Mouse (Mus musculus): ENCODE data around the gene Wipf3. TPM values are rescaled to one million over a fixed set of nuclear protein-coding genes. Genes with fewer than 3 reads are reported as not detected.
A peak's percentile ranks its signal among the peaks of the same experiment; 100 is the strongest.

Gene Wipf3
- polyA plus RNA-seq, 1 experiment from 2014 or later, result 1.4 TPM

DNA sequence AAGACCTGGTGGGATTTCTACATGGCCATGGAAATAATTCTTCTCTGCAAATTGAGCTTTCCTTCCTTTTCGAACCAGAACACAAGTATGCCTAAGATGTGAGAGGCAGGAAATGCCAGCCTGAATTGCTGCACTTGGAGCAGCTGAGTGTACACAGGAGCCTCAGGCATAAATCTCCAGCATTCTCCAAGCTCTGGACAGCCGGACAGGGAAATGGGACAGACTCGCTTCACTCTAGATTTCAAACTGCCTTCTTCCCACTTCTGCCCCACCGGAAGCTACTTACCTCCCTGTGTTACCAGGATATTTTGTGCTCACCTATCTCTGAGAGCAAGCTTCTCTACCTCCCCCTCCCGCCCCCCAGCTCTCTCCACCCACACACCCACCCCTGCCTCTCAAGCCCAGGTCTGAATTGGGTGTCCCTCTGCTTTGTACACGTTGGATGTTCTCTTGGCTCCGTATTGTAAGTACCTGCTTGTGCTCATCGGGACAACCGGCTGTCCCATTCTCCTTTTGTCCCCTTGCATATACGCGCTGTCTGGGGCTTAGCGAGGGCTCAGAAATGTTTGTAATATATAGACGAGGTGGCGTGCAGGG, 455 bp upstream of the Wipf3 start:
- no peak for TF ChIP-seq CTCF (IDR thresholded peaks at IDR 0.05; ENCODE audit: low read depth)
- ATAC-seq (replicated peaks; ENCODE audit: low FRiP score, low read depth), result no peak

DNA sequence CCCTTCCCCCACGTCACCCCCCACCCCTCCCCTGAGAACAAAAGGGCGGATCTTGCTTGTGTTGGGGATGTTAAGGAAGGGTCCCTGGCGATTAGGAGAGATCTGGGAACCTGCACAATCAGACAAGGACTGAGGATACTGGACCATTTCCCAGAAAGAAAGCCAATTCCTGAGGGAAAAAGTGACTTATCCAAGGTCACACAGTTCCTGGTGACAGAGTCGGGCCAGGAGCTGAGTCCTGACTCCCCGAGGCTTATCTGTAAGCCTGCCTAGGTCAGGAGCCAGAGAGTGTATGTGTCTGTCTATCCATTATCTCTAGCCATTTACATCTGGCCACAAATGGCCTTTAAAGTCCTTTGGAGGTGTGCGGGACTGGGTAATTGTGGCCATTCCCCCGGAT, 818 bp downstream of the Wipf3 start:
- peaks cover 5% of the 10 kb centered on the region; the same call in 1 of the 2 replicates for H3K4me1 ChIP-seq (replicated peaks; ENCODE audit: insufficient read depth, low read length)
- no peak for TF ChIP-seq CTCF (IDR thresholded peaks at IDR 0.05; ENCODE audit: low read depth)
- WGBS, result 36% methylated on average over 7 of the region's 7 CpGs

More for the DNA sequence above, 455 bp upstream of the Wipf3 start:
- peak overlapping the region; percentile 51 for H3K4me3 ChIP-seq (replicated peaks; ENCODE audit: low read depth, low read length)
- peak overlapping the region; percentile 90 for H3K4me2 ChIP-seq (ENCODE audit: low read length)
- no peaks in the 10 kb centered on the region for H3K9me3 ChIP-seq (replicated peaks; ENCODE audit: low read length)
- H3K36me3 ChIP-seq (ENCODE audit: insufficient read depth, low read length), result no peaks in the 10 kb centered on the region
- no peak overlapping the region for H3K27ac ChIP-seq
- peaks cover 13% of the 10 kb centered on the region; the same call in 1 of the 2 replicates for H3K27me3 ChIP-seq (ENCODE audit: insufficient read depth, low read length)
- H3K4me1 ChIP-seq (replicated peaks; ENCODE audit: insufficient read depth, low read length), result peaks cover 5% of the 10 kb centered on the region; the same call in 1 of the 2 replicates
- DNase-seq (ENCODE audit: low spot score), result no peak
- WGBS, result 2% methylated on average over 13 of the region's 14 CpGs
- 0 out of 2 replicates have a peak overlapping the region, but pooled peaks have one; percentile 56 for H3K9ac ChIP-seq (ENCODE audit: low read depth, low read length)

DNA sequence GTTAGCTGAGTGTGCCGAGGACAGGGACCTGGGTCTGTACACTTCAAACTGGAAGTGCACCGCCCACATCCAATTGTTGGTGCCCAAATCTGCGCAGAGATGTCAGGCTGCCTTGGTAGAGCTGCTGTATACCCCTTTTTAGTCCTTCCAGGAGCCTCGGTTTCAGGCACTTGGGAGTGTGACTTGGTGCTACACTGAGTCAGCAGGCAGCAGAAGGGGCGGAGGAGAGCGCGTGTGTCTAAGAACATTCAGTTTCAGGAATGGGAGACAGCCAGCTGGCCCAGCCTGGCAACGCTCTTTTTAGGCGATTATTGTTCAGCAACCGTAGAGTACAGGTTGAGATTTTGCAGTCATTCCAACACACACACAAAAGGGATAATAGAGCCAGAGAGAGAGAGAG, 2.4 kb downstream of the Wipf3 start:
- H3K4me2 ChIP-seq (ENCODE audit: low read length), result no peak overlapping the region
- no peak overlapping the region for H3K27ac ChIP-seq
- H3K36me3 ChIP-seq (ENCODE audit: insufficient read depth, low read length), result no peaks in the 10 kb centered on the region
- H3K9me3 ChIP-seq (replicated peaks; ENCODE audit: low read length), result no peaks in the 10 kb centered on the region
- DNase-seq (ENCODE audit: low spot score), result no peak
- no peak for ATAC-seq (replicated peaks; ENCODE audit: low FRiP score, low read depth)
- H3K4me1 ChIP-seq (replicated peaks; ENCODE audit: insufficient read depth, low read length), result peaks cover 5% of the 10 kb centered on the region; the same call in 1 of the 2 replicates
- no peak for TF ChIP-seq CTCF (IDR thresholded peaks at IDR 0.05; ENCODE audit: low read depth)
- 76% methylated on average over 10 of the region's 10 CpGs for WGBS
- H3K27me3 ChIP-seq (ENCODE audit: insufficient read depth, low read length), result peaks cover 13% of the 10 kb centered on the region; the same call in 1 of the 2 replicates
- H3K9ac ChIP-seq (ENCODE audit: low read depth, low read length), result no peak overlapping the region
- no peak overlapping the region for H3K4me3 ChIP-seq (replicated peaks; ENCODE audit: low read depth, low read length)

More for the DNA sequence above, 818 bp downstream of the Wipf3 start:
- Histone ChIP-seq H3K27ac (no peak overlapping the region), H3K27me3 (ENCODE audit: insufficient read depth, low read length) (peaks cover 13% of the 10 kb centered on the region; the same call in 1 of the 2 replicates), H3K36me3 (ENCODE audit: insufficient read depth, low read length) (no peaks in the 10 kb centered on the region), H3K9me3 (replicated peaks; ENCODE audit: low read length) (no peaks in the 10 kb centered on the region), H3K4me3 (replicated peaks; ENCODE audit: low read depth, low read length) (peak overlapping the region; percentile 51), H3K9ac (ENCODE audit: low read depth, low read length) (peak overlapping the region; percentile 56; the same call in 1 of the 2 replicates), H3K4me2 (ENCODE audit: low read length) (peak overlapping the region; percentile 90)
- ATAC-seq (replicated peaks; ENCODE audit: low FRiP score, low read depth) (no peak), DNase-seq (ENCODE audit: low spot score) (no peak)

DNA sequence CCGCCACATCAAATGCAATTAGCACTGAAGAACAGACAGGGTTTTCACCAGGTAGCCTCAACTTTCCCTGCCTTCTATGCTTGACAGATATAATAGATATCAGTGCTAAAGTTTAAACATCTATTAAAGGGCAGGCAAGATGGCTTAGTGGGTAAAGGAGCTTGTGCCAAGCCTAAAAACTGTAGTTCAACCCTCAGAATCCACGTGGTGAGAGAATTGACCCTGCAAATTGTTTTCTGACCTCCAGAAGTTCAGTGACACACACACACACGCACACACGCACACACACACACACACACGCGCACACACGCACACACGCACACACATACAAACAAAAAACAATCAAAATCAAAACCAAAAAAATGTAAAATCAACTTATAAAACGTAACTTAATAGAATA, 2.8 kb downstream of the Wipf3 start:
- TF ChIP-seq CTCF (IDR thresholded peaks at IDR 0.05; ENCODE audit: low read depth), result no peak
- no peak for DNase-seq (ENCODE audit: low spot score)
- Histone ChIP-seq H3K36me3 (ENCODE audit: insufficient read depth, low read length) (no peaks in the 10 kb centered on the region), H3K9me3 (replicated peaks; ENCODE audit: low read length) (no peaks in the 10 kb centered on the region), H3K9ac (ENCODE audit: low read depth, low read length) (no peak overlapping the region), H3K4me3 (replicated peaks; ENCODE audit: low read depth, low read length) (no peak overlapping the region), H3K27me3 (ENCODE audit: insufficient read depth, low read length) (peaks cover 13% of the 10 kb centered on the region; the same call in 1 of the 2 replicates), H3K4me1 (replicated peaks; ENCODE audit: insufficient read depth, low read length) (peaks cover 5% of the 10 kb centered on the region; the same call in 1 of the 2 replicates), H3K27ac (no peak overlapping the region), H3K4me2 (ENCODE audit: low read length) (no peak overlapping the region)
- ATAC-seq (replicated peaks; ENCODE audit: low FRiP score, low read depth), result no peak
- 87% methylated on average over 9 of the region's 9 CpGs for WGBS

DNA sequence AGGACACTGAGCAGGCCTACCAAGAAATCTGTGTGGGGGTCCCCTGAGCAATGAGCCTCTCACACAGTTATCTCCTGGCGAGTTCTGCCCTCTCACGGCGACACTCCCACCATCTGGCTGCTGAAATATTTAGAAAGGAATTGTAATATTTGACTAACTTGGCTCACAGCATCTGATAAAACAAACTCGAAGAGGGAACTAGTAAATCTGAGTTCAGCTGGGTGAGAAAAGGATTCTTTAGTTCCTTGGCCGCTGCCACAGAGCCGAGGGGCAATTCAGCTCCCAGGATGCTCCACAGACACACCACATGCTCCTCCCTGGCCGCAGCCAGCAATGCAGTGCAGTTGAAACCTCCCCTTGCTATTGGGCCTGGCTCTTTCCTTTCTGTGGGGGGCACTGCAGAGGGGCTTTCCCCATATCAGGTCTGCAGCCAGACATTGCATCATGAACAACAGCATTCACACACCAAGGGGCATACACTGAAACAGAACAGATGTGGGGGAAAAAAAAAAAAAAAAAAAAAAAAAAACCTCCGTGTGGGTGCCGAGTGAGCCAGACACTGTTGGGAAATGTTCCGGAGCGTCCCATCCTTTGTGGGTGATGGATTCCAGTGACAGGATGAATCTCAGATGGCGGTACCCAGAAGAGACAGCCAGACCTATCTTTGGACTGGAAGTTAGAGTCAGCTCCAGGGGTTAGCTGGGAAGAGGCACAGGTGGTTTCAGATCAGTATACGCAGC, 3.6 kb downstream of the Wipf3 start:
- Histone ChIP-seq H3K4me2 (ENCODE audit: low read length) (no peak overlapping the region), H3K27me3 (ENCODE audit: insufficient read depth, low read length) (peaks cover 13% of the 10 kb centered on the region; the same call in 1 of the 2 replicates), H3K4me3 (replicated peaks; ENCODE audit: low read depth, low read length) (no peak overlapping the region), H3K9me3 (replicated peaks; ENCODE audit: low read length) (no peaks in the 10 kb centered on the region), H3K9ac (ENCODE audit: low read depth, low read length) (no peak overlapping the region), H3K36me3 (ENCODE audit: insufficient read depth, low read length) (no peaks in the 10 kb centered on the region), H3K27ac (no peak overlapping the region), H3K4me1 (replicated peaks; ENCODE audit: insufficient read depth, low read length) (peaks cover 5% of the 10 kb centered on the region; the same call in 1 of the 2 replicates)
- whole genome bisulfite sequencing, result 64% methylated on average over 13 of the region's 13 CpGs
- DNase-seq (ENCODE audit: low spot score) (no peak), ATAC-seq (replicated peaks; ENCODE audit: low FRiP score, low read depth) (no peak)
- TF ChIP-seq CTCF (IDR thresholded peaks at IDR 0.05; ENCODE audit: low read depth), result no peak

DNA sequence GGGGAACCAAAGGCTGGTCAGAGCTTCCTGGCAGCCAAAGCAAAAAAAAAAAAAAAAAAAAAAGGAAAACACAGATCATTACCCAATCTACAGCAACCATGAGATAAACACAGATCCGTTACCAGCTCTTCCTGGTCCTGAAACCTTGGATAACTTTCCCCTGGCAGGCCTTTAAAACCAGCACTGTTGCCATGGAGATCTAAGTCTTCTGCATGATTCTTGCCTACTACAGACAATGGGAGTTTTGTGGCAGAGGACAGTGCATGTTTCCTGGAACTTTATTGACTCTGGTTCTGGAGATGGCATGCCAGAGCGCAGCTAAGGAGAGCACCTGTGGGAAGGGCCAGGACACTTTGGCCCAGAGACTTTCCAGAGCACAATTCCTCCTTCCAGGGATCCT, 4.8 kb downstream of the Wipf3 start:
- DNase-seq (ENCODE audit: low spot score) (no peak), ATAC-seq (replicated peaks; ENCODE audit: low FRiP score, low read depth) (no peak)

More for the DNA sequence above, 4.8 kb downstream of the Wipf3 start:
- Histone ChIP-seq H3K9ac (ENCODE audit: low read depth, low read length) (no peak overlapping the region), H3K27ac (no peak overlapping the region), H3K4me3 (replicated peaks; ENCODE audit: low read depth, low read length) (no peak overlapping the region), H3K36me3 (ENCODE audit: insufficient read depth, low read length) (no peaks in the 10 kb centered on the region), H3K4me2 (ENCODE audit: low read length) (no peak overlapping the region), H3K4me1 (replicated peaks; ENCODE audit: insufficient read depth, low read length) (peaks cover 5% of the 10 kb centered on the region; the same call in 1 of the 2 replicates), H3K27me3 (ENCODE audit: insufficient read depth, low read length) (peaks cover 13% of the 10 kb centered on the region; the same call in 1 of the 2 replicates), H3K9me3 (replicated peaks; ENCODE audit: low read length) (no peaks in the 10 kb centered on the region)
- WGBS, result 59% methylated on average over 2 of the region's 2 CpGs
- TF ChIP-seq CTCF (IDR thresholded peaks at IDR 0.05; ENCODE audit: low read depth), result no peak
